Mouse (Mus musculus): ENCODE results near the gene Dab2.

DNA sequence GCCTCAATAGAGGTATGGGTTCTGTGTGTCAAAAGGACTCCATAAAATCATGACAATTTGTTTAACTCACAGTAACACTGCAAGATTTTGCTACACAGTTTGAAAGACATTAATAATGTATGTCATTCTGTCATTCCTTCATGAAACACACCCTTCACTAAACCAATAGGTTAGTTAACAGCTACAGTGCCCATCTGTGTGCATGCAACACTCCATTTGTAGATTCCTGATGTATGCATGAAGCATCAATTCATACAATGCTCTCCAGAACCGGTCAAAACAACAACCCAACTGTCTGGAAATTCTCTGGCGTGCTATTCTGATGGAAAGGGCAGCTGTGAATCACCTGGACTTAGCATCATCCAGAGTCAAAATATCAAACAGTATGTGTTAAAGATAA, 60.3 kb downstream of the Dab2 start:
- TF ChIP-seq EP300 (optimal IDR thresholded peaks at IDR 0.05) (no peak), CTCF (IDR thresholded peaks at IDR 0.05; ENCODE audit: low read depth) (no peak)

Data from stomach, postnatal 0 days (tissue).